Mouse (Mus musculus) gastrocnemius, postnatal 4 days (tissue): ENCODE results near the gene Npl. TPM values are rescaled to one million over a fixed set of nuclear protein-coding genes. Genes with fewer than 3 reads are reported as not detected.
"Not testable (repeated sequence)": the region's sequence is repeated elsewhere in the genome, so short reads cannot be mapped to it uniquely, and the experiment has no call there.

Experiments used
- DNase-seq, 2 experiments: peaks; one replicate each; pipeline ENCODE4 v3.0.0; 2021 to 2022; ENCODE audit warnings: low spot score in 2 of 2, mixed read lengths in 2 of 2
- total RNA-seq, 2 experiments: library from RNA; stranded (reverse); gene quantifications; 2 replicates each; pipeline ENCODE4 v1.2.3; 2021

Gene Npl
- total RNA-seq, 2 experiments from 2014 or later, result 5.2 to 5.6 TPM

- DNase-seq, result no peak
These were observed 59.9 kb downstream of the Npl start for GRCm38 (mm10) chr1:153489963-153490362.

- DNase-seq, result no peak
These were observed 60.3 kb downstream of the Npl start for GRCm38 (mm10) chr1:153489540-153489939.

- no peak for DNase-seq
These were observed 60.7 kb downstream of the Npl start for GRCm38 (mm10) chr1:153489132-153489531.

GRCm38 (mm10) chr1:153487500-153487879 is 62.4 kb downstream of the Npl start, which contains the start of gene Dhx9:
Dhx9 (minus strand) TSS chr1:153487660.
- DNase-seq, result peak; percentile 99 to 100

- peak; percentile 44 to 69 for DNase-seq
These were observed 62.9 kb downstream of the Npl start for GRCm38 (mm10) chr1:153486767-153487499.

- not testable (repeated sequence) for DNase-seq
These were observed 63.7 kb downstream of the Npl start for GRCm38 (mm10) chr1:153486120-153486519.

- no peak for DNase-seq
These were observed 64.5 kb downstream of the Npl start for GRCm38 (mm10) chr1:153485201-153485796.

GRCm38 (mm10) chr1:153481025-153481412 is 68.8 kb downstream of the Npl start:
- DNase-seq, result no peak

- DNase-seq, result peak; percentile 33 to 68
These were observed 69.3 kb downstream of the Npl start for GRCm38 (mm10) chr1:153480386-153481024.

- DNase-seq, result no peak
These were observed 70.5 kb downstream of the Npl start for GRCm38 (mm10) chr1:153479296-153479695.

GRCm38 (mm10) chr1:153461796-153462195 is 88.0 kb downstream of the Npl start:
- no peak for DNase-seq

- no peak for DNase-seq
These were observed 93.7 kb downstream of the Npl start for GRCm38 (mm10) chr1:153456137-153456536.

- no peak for DNase-seq
These were observed 96.7 kb downstream of the Npl start for GRCm38 (mm10) chr1:153453146-153453642.

Other genes starting within 250 kb of the Npl start
- 100 to 1,000 TPM; 323 to 353 TPM for gene Lamc1, start 217.3 kb downstream of the Npl start, total RNA-seq
- under 1 TPM in 1 of 2 experiments, not detected in 1; 0.21 TPM for gene Shcbp1l, start 124.9 kb downstream of the Npl start, total RNA-seq
- gene Dhx9, start 62.4 kb downstream of the Npl start, total RNA-seq, result 10 to 100 TPM; 86.7 to 95.6 TPM
- 1 to 10 TPM; 2.1 to 2.5 TPM for gene Rgs8, start 103.0 kb upstream of the Npl start, total RNA-seq
- 10 to 100 TPM; 13.8 to 16.9 TPM for gene Rgs16, start 190.3 kb upstream of the Npl start, total RNA-seq
- 10 to 100 TPM; 15.2 to 15.9 TPM for gene Rnasel, start 199.4 kb upstream of the Npl start, total RNA-seq